Mouse (Mus musculus) activated CD4-positive, CD25-positive, alpha-beta regulatory T cell, adult 4 months (primary cell): ENCODE results near the gene Rgs13. TPM values are rescaled to one million over a fixed set of nuclear protein-coding genes. Genes with fewer than 3 reads are reported as not detected.
A peak's percentile ranks its signal among the peaks of the same experiment; 100 is the strongest.

ENCODE experiments used
- ATAC-seq: one replicate; pipeline ENCODE4 v1.8.0; 2017
- polyA plus RNA-seq, 2 experiments: library from polyadenylated mRNA; unstranded; fragments of 100-300 nt; shearing (Covaris generic); gene quantifications; one replicate each; pipeline ENCODE4 v1.2.1; 2017

Gene Rgs13
- under 1 TPM in 1 of 2 experiments, not detected in 1; 0.83 TPM for polyA plus RNA-seq

DNA sequence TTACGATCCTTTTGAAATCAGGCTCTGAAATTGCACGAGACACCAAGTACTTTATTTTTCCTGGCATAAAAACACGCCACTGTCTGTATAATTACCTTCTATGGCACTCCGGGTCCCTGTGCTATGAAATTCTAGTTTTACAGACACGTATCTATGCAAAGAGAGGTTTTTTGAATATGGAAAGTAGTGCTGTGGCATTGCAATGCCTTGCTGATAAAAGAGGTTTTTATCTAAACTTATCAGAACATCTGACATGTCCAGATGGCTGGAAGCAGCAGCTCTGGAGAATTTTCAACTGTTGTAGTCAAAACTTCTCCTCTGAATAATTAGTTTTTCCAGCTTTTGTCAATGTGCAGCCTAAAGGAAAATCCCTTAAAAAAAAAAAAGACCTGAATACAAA is at the start of gene Rgs13:
TSS of gene Rgs13 (minus strand) at position 207 of the 400 bp plus-strand sequence.
- ATAC-seq, result no peak

DNA sequence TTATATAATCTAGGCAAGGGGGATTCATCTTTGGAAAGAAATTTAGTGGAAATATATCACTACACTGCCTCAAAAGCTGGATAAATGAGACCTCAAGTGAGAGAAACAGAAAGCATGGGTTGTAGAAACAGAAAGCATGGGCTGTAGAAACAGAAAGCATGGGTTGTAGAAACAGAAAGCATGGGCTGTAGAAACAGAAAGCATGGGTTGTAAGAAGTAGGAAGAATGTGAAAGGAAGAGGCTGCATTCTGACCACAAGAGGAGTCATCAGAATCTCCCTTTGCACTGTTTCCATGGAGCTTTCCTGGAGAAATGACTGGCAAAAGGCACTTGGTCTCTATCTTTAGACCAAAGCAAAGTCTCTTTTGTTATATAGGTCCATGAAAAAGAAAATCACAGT is 38.1 kb upstream of the Rgs13 start:
- ATAC-seq, result peak; percentile 90

DNA sequence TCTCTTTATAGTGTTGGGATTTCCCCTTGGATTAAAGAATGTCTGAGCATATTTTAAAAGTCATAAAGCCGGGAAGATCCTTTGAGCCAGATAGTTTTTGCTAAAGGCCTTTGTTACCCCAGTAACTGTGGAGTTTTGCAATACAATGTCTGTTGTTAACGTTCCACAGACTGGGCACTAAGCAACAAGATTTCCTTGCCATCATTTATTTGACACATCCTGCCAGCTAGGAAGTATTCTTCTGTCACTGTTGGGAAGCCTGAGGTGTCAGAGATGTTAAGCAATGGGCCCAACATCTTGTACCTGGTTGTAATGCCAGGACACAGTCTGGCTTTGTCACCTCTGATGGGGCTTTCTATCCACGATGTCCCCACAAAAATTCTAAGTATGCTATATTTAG is 33.7 kb upstream of the Rgs13 start:
- no peak for ATAC-seq

DNA sequence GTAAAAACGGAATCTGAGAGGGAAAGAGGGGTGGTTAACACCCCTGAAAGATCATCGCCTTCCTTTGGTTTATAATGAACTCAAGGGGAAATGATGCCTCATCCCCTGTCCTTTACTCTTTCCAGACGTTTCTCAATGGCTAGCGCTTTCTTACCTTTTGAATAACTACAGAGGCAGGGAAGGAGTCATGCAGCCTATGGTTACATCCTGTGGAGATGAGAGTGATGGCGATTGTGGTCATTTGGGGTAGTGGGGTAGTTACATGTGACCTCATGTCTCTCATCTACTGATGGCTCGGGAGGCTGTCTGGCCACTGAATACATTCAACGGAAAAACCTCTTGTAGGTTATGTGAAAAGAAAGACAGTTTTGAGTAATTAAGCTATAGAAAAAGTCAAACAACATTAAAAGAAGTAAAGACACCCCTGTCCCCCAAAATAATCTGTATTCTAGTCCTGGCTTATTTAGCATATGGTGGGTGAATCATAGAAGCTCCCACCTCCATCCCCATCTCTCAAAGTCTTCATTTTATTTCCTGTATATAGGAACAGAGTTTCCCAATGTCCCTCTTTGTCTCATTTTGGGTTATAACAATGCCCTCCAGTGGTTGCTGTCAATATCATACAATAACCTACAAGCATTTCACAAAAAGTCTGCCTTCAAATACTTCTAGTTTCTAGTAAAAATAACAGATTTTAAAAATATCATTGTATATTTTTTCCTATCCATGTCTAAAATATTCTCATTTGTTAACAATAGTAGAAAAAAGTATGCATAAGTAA is 29.3 kb upstream of the Rgs13 start:
- no peak for ATAC-seq

DNA sequence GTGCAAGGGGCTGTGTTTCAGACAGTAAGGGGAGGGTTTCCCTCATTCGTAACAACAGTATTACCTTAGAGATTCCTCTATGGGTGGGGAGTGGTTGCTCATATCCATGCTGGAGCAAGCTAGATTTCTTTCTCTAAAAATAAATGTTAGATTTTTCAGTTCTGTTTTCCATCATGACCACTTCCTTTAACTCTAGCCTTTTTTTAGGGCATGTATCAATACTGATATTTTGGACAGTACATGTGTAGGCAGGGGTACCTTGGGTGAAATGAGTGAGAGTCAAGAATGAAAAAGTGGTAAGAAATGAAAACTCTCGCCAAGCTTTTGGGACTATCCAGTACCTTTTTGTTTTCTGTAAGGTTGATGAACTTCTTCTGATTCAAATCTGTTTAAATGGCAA is 27.6 kb upstream of the Rgs13 start:
- ATAC-seq, result no peak

DNA sequence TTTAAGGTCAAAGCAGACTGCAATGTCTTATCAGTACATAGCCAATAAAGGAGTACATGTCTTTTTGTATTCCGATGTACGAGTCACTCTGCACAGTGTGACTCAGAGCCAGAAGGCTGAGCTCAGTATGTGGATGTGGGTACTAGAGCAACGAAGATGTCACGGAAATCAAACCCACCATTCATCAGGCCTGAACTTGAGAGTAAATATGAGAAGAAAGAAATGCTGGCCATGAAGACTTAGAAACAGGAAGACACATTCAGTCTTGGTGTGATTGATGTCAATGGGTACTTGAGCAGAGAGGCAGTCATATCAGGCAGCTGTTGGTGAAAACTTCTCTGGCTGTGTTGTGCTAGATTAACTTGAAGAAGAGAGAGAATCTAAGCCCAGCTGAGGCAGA is 25.8 kb upstream of the Rgs13 start:
- peak; percentile 78 for ATAC-seq

DNA sequence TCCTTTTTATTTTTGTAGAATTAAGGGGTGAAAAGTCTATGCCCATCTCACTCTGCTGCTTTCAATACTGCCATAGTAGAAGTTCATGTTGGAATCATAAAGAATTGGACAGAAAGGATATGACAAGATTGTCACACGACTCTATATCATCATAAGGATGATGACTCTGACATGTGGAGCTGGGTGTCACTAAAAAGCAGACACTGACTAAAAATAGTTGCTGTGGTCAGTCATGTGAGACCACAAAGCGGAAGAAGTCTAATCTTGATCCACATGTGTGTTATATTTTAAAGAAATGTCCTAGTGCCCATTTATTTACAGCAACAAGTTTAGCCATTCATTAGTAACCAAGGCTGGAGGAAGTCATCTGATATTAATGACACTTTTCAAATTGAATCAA is 23.3 kb upstream of the Rgs13 start:
- ATAC-seq, result no peak

DNA sequence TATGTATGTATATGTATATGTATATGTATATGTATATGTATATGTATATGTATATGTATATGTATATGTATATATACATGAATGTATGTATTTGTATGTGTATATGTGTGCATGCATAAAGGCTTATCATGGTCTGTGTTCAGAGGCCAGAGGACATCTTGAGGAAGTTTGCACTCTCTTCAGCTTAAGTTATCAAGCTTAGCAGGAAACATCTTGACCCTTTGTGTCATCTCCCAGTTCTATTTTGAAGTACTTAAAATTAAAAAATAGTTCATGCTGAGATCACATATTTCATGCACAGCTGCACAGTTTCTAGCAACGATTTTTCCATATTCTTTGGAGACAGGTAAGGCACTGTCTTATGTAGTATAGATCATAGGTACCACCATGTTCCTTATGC is 22.4 kb upstream of the Rgs13 start:
- no peak for ATAC-seq

DNA sequence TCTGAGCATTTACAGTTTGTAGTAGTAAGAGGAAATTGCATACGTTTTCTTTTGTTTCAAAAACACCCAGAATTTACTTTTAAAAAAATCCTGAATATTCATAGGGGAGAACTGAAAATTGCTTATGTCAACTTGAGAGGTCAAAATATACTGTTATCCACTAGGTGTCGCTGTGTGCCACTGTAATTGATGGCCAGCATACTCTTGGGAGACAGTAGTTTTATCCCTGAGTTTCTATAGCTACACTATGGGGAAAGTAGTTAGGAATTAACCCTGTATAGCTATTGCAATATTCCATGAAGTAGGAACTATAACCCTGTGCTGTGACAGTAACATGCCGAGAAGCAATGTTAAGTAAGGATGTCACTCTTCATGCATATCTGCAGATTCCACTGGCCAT is 20.5 kb upstream of the Rgs13 start:
- ATAC-seq, result peak; percentile 71

DNA sequence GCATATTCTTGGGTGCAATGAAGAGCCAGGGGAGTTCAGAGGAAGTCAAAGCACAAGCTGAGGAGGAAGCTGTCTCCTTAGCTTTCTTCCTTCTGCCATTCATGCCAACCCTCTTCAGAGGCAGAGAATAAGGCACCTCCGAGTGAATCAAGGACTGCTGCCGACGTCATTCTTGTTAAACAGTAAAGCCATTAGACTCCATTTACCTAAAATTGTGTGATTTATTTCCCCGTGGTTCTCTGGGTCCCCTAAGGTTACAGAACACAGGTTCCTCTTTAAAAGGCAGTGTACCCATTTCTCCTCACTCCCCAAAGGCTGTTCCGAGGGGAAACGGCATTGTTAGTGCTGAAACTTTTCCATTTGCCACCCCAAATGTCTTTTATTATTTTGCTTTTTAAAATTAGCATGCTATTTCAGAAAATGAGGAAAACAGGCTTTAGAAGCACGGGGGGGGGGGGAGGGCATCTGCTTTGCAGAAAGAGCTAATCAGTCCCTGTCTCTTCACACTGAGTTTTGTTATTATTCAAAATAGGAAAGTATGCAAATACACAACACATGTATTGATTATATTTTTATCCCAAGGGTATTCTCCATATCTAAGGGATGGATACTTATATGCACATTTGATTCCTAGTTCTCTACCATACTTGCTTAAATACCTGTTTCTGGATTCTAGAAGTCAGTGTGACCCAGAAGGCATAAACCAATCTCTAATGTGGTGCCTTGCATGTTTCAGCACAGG is 9.7 kb upstream of the Rgs13 start:
- ATAC-seq, result no peak

DNA sequence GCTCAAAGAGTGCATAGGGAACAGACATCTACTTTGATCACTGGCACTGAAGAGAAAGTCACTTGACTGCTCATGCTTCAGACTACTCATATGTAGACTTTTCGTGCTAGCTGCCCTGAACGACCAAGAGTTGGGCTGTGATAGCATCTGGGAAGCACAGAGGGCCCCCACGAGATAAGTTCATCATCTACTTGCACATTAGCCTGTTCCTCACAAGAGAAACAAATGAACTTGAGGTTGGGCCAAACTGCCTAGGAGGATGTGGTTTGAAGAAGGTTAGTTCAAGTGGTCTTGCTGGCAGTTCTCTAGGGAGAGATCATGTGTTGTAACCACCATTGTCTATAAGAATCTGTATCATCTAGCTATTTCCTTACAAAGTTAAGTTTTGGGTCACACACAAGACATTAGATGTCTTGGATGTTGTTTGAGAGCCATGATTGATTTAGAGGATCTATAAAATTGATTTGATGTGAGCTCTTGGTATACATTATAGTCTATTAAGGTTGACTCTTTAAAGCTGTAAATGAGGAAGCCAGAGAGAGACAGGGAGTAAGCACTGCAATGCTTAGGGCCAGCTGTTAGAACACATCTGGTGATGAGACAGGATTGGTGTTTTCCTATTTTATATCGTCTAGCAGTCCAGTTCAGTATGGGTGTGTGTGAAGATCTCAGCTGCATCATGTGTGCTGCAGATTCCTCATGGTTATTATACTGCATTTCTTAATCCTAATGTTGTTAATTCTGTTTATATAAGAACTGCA is 8.0 kb upstream of the Rgs13 start:
- ATAC-seq, result peak; percentile 36

DNA sequence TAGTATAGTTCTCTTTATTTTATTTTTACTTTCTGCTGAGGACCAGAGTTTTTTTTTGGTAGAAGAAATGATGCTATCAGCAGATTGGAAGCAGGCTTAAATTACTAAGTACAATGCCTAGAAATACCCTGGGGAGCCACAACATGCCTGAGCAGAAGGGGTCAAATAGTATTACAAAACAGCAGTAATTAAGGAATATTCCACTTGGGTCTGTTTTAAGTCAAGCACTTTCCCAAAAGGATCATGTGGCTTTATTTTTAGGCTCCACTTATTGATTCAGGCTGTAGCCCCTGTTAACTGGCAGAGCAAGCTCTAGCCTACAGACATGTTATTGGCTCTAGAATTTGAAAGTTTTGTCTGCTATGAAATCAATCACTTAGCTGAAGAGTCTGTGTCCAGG is 6.5 kb upstream of the Rgs13 start:
- ATAC-seq, result no peak

DNA sequence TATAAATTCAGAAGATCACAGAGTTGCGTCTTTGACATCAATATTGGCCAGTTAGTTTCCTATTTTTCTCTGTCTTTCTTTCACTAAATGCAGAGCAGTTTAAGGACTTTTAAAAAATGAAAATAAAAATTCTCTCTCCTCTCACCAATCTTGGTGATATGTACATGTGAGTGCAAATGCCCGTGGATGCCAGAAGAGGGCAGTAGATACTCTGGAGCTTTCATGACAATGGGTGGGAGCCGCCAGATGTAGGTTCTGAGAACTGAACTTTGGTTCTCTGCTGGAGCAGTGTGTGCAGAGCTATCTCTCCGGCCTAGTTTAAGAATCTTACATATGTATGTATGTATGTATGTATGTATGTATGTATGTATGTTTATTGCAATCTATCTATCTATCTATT is 2.4 kb upstream of the Rgs13 start:
- ATAC-seq, result no peak

DNA sequence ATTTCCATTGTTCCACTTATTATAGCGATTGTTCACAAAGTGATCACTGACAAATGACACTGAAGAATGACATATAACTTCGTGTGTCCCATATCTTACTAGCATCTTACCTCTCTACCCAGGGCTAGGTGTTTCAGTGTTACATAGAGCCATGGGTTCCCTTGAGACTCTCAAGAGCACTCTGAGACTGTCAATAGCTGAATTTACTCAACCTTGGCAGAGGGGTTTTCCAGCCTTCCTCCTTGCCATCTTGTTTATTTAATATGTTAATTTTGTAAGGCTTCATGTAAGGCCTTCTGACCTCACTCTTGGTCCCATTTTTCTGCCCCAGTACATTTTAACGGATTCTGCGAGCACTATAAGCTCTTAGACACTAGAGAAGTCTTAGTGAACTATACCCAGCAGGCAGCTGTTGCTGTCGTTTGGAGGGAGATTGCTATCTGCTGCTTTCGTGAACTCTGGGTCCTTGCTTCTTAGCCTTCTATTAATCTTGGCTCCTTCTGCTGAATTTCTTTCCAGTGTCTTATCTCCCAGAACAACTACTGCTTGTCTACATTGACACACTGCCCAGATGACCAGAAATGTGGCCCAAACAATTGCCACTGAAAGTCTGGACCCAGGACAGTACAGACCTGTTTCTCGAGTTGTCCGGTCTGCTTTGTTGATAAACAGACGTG is 1.2 kb upstream of the Rgs13 start:
- no peak for ATAC-seq

DNA sequence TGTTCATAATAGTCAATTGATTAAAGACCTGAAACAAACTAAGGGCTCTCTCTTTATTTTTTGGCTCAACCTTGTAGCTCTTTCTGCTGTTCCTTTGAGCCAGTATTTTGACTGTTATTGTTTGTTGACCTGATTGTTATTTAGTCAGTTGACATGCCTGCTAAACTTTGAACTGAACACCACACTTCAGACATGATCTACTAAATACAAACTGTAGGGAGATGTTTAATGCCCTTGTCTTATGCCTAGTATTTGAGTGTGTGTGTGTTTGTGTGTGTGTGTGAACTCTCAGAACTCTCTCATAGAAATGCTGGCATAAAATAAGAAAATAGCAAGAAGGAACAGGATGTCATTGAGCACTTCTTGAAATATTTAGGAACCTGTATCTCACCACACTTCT is 448 bp upstream of the Rgs13 start:
- no peak for ATAC-seq

DNA sequence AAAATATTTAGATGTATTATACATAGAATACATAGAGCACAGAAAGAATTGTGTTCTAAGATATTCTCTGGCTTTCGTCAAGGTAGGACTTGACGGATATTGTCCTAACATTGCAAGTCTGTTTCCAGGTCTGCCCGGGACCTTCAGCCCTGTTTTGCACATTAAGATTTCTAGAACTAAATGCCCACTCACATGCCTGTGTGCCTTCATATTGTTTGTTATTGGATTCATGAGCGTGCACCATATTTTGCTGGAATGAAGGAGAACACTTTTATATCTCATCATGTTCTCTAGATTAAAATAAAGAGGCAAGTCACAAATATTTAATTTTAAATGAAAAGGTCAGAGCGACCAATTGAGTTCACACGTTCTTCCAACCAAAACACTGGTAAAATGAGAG is 2.4 kb downstream of the Rgs13 start:
- no peak for ATAC-seq

DNA sequence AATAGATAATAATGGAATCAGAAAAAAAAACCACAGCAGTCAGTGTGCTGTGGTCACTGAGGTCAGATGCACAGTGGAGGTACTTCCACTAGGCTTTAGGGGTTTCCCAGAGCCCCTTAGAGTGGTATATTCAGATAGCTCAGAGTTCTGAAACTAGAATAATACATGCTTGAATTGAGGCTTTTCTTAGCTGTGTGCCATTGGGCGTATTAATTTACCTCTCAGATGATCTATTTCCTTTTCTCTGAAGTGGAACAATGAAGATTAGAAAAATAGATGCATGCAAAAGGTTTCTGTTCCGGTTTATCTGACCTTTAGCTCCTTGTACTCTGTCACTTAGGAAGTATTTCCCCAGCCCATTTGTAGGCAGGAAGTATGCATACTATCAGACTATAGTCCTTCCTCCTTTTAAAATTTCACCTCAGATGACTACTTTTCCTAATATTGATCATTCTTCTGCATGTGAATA is 3.6 kb downstream of the Rgs13 start:
- ATAC-seq, result no peak

DNA sequence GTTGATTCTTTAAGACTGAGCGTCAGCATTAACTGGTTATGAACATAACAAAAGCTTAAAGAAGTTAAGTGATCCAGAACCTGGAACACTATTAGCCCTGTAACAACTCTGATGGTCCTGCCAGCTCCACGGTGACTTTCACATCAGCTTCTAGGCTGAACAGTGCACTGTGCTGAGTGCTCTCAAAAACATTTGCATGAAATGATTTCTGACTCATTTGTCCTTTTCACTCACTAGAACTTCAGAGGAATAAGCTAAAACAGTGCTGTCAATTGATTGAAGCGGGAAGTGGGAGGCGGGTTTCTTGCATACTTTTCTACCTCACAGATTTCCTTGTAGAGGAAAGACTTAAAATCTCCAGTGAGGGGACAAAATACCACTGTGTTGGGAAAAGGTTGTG is 8.3 kb downstream of the Rgs13 start:
- no peak for ATAC-seq

DNA sequence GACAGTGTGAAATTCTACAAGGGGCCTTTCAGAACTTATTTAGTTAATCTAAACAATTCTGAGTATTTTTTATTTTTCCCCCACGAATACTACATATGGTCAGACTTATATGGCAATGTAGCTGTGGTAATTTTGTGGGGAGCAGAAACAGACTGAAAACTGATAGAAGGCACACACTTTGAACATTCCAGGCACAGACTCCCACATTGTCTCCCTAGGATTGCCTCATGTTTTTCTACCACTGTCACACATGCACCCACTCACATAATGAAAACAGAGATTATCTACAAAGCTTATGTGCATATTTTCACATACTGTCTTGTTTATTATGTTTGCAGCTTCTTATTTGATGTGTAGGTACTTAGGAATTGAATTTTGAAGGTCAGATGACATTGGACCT is 9.4 kb downstream of the Rgs13 start:
- no peak for ATAC-seq

DNA sequence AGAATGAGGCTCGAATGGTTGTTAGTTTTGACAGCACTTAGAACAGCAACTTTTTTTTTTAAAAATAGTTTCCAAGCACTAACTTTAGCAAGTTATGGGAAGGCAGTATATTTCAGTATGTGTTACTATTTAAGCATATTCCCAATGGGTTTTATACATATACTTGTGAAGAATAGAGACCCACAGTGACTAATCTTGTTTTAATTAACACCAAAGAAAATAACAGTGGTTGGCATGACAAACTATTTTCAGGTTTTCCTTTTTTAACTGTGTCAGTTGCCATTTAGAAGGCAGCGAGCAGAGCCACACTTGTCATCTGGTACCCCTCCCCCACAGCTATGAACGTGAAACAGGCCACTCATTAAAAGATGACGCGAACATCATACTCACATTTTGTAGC is 10.3 kb downstream of the Rgs13 start:
- ATAC-seq, result no peak

DNA sequence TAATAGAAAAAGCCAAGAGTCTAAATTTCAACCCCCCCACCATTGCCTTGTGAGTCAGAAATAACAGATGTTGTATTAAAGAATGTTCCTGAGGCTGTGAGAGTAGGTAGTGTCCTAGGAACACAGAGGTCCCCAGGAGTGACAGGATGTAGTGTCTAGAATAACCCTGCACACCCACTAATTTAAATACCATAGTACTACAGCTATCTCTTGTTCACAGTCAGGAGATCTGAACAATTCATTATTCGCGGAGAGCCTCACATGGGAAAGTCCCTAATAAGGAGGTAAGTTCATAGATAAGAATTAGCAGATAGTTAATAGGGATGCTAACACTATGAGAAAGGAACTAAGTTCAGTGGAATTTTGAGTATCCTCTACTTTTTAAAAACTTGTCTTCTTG is 10.9 kb downstream of the Rgs13 start:
- peak; percentile 36 for ATAC-seq

DNA sequence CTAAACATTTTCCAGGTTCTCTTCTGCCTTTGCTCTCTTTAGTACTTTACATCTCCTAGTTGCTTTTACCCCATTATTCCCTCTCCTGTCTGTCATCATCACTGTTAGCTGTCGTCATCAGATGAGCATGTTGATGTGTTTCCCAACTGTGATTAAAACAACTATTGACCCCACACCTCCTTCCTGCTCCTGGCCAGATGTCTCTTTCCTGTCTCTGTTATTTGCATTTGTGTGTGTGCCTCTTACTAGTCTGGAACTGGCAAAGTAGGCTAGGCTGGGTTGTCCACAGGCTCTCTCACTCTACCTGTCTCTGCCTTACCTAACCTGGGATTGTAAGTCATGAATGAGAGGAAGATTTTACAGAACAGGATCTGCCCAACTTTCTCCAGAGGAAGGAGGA is 24.6 kb downstream of the Rgs13 start:
- ATAC-seq, result no peak

DNA sequence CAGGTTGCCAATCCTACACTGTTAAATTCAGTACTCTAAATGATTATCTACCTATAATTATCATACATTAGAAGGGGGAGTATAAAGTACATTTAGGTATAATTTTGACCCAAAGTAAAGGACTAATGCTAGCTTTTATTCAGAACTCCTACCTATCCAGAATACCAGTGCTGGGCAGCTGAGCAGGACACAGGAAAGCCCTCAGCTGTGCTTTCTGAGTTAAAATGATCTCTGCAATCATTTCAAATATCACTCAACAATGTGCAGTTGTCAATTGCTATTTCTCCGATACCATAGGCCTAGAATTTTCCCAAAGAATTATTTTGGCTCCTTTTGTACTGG is 25.0 kb downstream of the Rgs13 start:
- no peak for ATAC-seq
